Mouse (Mus musculus) cortical plate, adult 2 months (tissue): ENCODE measurements around the gene Shq1. TPM values are rescaled to one million over a fixed set of nuclear protein-coding genes. Genes with fewer than 3 reads are reported as not detected.

Source experiments
- H3K27ac ChIP-seq: fragments of 200-500 bp; 2 replicates; pipeline ENCODE4 v1.5.1; 2012; ENCODE audit warnings: low read length, control low read depth, inconsistent platforms; ENCODE audit not compliant: insufficient read depth
- H3K4me1 ChIP-seq: fragments of 200-500 bp; 2 replicates; pipeline ENCODE4 v1.6.1; 2011; ENCODE audit warnings: low read length; ENCODE audit not compliant: control insufficient read depth, insufficient read depth
- H3K4me3 ChIP-seq: fragments of 200-500 bp; 2 replicates; pipeline ENCODE4 v1.5.1; 2011; ENCODE audit warnings: mild to moderate bottlenecking, low read length, control low read depth; ENCODE audit not compliant: insufficient read depth
- CTCF ChIP-seq: fragments of 200-500 bp; IDR thresholded peaks from 2 replicates; pipeline ENCODE4 v1.5.1; 2011; ENCODE audit warnings: mild to moderate bottlenecking, control low read depth, low read length; ENCODE audit not compliant: insufficient read depth; ENCODE audit errors: extremely low read depth
- POLR2A ChIP-seq: fragments of 200-500 bp; IDR thresholded peaks from 2 replicates; pipeline ENCODE4 v1.6.1; 2011; ENCODE audit warnings: mild to moderate bottlenecking, low read length, control low read depth; ENCODE audit not compliant: insufficient read depth; ENCODE audit errors: extremely low read depth
- polyA plus RNA-seq: library from polyadenylated mRNA; depleted of rRNA; stranded (reverse); fragments of >200 nt; gene quantifications from 2 replicates; pipeline ENCODE4 v1.2.3, GENCODE M21; 2012

The Shq1 gene
- polyA plus RNA-seq, 1 experiment, result 3.3 TPM

- H3K27ac ChIP-seq, result no peak overlapping the region
Observed at GRCm38 (mm10) chr6:100644631-100645030, 26.3 kb downstream of the Shq1 start.

DNA sequence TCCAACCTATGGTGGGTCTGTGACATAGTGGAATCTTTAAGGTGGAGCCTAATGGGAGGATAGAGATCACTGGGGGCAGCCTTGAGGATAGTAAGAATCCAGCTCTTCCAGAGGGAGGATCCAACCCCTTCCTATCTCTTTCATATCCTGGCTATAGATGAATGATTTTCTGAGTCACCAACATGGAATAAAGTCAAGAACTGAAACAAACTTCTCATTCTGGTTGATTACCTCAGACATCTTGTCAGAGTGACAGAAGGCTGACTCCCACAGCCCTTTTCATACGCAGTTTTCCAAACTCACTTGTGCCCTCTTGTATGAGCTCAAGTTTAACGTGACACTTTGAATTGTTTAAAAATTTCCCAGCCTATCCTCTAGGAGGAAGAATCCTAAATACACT, 28.2 kb downstream of the Shq1 start:
- Histone ChIP-seq H3K27ac (no peak overlapping the region), H3K4me1 (no peaks in the 10 kb centered on the region), H3K4me3 (no peak overlapping the region)
- no peak for TF ChIP-seq CTCF

More at GRCm38 (mm10) chr6:100644631-100645030, 26.3 kb downstream of the Shq1 start:
- no peaks in the 10 kb centered on the region for H3K4me1 ChIP-seq
- no peak for TF ChIP-seq POLR2A
- no peak for TF ChIP-seq CTCF
- no peak overlapping the region for H3K4me3 ChIP-seq

GRCm38 (mm10) chr6:100640591-100640990, 30.4 kb downstream of the Shq1 start:
- TF ChIP-seq POLR2A (no peak), CTCF (no peak)
- Histone ChIP-seq H3K4me1 (no peaks in the 10 kb centered on the region), H3K4me3 (no peak overlapping the region), H3K27ac (no peak overlapping the region)

DNA sequence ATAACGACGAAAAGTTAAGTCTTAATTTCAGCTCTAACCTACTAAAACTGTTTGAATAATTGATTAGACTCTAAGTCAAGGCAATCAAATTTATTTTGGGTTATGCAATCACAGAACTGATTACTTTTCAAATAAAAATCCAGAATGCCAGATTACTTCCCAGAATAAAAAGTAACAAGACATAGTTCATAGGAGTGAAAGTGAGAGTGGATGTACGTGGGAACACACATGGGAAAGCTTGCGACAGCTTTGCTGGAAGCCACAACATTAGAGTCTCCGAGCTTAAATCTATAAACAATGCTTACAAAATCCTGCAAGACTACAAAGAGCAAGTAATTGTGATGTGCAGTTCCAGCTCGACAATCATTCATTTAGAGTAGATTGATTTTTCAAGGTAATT, 41.9 kb downstream of the Shq1 start:
- Histone ChIP-seq H3K27ac (no peak overlapping the region), H3K4me3 (no peak overlapping the region), H3K4me1 (no peaks in the 10 kb centered on the region)
- no peak for TF ChIP-seq CTCF
- TF ChIP-seq POLR2A, result no peak

DNA sequence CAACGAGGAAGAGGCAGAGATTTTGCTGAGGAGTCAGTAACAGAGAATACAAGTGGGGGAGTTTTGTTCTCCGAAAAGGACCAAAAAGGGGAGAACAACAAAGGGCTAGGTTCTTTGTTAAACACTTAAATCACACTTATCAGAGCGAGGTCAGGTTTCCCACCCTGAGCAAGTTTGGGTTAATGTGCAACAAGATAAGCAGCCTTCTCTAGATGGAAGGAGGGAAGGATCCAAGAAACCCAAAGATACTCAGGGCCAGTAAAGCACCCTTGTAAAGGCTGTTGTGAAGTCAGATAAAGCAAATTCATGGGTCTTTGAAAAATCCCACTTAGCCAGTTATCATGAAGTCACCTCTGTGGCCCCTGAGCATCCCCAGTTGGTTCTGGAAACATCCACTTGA, 42.7 kb downstream of the Shq1 start:
- Histone ChIP-seq H3K4me3 (no peak overlapping the region), H3K4me1 (no peaks in the 10 kb centered on the region), H3K27ac (no peak overlapping the region)
- TF ChIP-seq POLR2A, result no peak
- TF ChIP-seq CTCF, result no peak

DNA sequence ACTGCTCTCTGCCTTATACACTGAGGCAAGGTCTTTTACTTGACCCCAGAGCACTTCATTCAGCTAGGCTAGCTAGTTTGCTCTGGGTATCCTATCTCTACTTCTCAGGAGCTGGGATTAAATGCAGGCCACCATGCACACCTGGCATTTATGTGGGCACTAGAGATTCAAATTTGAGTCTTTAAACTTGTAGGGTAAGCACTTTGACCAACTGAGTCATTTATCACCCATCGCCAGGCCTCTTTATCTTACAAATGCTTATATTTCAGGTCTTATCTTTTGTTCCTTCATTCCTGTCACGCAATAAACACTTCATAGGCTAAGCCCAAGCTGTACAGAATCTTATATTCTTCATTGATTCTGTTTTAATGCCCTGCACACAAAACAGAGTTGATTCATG, 47.0 kb downstream of the Shq1 start:
- no peak for TF ChIP-seq CTCF
- TF ChIP-seq POLR2A, result no peak
- Histone ChIP-seq H3K4me3 (no peak overlapping the region), H3K27ac (no peak overlapping the region), H3K4me1 (no peaks in the 10 kb centered on the region)

- no peaks in the 10 kb centered on the region for H3K4me1 ChIP-seq
- no peak overlapping the region for H3K27ac ChIP-seq
- no peak overlapping the region for H3K4me3 ChIP-seq
- TF ChIP-seq POLR2A (no peak), CTCF (no peak)
Observed at GRCm38 (mm10) chr6:100622861-100623507, 48.0 kb downstream of the Shq1 start.

DNA sequence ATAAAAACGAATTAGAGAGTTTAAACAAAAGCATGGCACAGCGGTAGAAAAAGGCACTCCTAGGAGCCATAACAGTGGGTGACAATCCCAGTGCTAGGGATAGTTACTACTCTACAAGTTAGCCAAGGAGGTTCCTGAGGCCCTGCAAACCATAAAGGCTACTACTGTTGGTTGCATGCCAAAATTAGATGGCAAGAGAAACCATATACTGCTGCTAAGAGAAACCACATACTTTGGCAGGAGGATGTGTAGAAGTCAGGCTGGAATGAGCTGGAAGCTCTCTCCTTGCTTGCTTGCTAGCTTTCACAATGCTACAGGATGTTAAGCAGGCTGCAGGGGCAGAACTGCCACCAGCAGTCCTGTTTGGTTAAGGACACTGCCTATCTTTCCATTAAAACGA, 50.5 kb downstream of the Shq1 start:
- H3K4me1 ChIP-seq, result no peaks in the 10 kb centered on the region
- H3K4me3 ChIP-seq, result no peak overlapping the region
- no peak overlapping the region for H3K27ac ChIP-seq
- no peak for TF ChIP-seq POLR2A
- no peak for TF ChIP-seq CTCF

- Histone ChIP-seq H3K4me3 (no peak overlapping the region), H3K4me1 (no peaks in the 10 kb centered on the region), H3K27ac (no peak overlapping the region)
- TF ChIP-seq POLR2A, result no peak
- no peak for TF ChIP-seq CTCF
Observed at GRCm38 (mm10) chr6:100619309-100619708, 51.6 kb downstream of the Shq1 start.

DNA sequence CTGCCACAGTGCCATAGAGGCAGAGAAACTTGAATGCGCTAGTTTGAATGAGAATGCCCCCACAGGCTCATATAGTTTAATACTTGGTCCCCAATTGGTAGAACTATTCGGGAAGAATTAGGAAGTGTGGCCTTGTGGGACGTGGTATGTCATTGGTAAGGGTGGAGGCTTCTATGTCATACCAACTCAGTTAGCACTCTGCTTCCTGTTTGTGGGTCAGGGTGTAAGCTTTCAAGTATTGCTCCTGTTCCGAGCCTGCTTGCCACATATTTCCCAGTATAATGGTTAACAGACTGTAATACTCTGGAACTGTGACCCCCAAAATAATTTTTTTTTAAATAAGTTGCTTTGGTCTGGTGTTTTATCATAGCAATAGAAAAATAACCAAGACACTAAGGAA, 54.8 kb downstream of the Shq1 start:
- TF ChIP-seq POLR2A (no peak), CTCF (no peak)
- Histone ChIP-seq H3K27ac (no peak overlapping the region), H3K4me3 (no peak overlapping the region), H3K4me1 (no peaks in the 10 kb centered on the region)

GRCm38 (mm10) chr6:100613593-100614267, 57.2 kb downstream of the Shq1 start:
- TF ChIP-seq POLR2A, result no peak
- no peak for TF ChIP-seq CTCF
- Histone ChIP-seq H3K4me3 (no peak overlapping the region), H3K27ac (no peak overlapping the region), H3K4me1 (no peaks in the 10 kb centered on the region)
